Mouse (Mus musculus): ENCODE data around the gene Robo1. TPM values are rescaled to one million over a fixed set of nuclear protein-coding genes. Genes with fewer than 3 reads are reported as not detected.

Gene Robo1
- polyA plus RNA-seq, 1 experiment, result 74.4 TPM

- Histone ChIP-seq H3K4me1 (ENCODE audit: control insufficient read depth, insufficient read depth, low read length) (no peaks in the 10 kb centered on the region), H3K27ac (ENCODE audit: insufficient read depth, low read depth, low read length) (no peak overlapping the region), H3K4me3 (ENCODE audit: insufficient read depth, low read depth, low read length) (no peak overlapping the region)
- TF ChIP-seq CTCF (IDR thresholded peaks at IDR 0.05; ENCODE audit: insufficient read depth, low read depth, low read length), result no peak
- TF ChIP-seq POLR2A (IDR thresholded peaks at IDR 0.05; ENCODE audit: insufficient read depth, low read depth, low read length), result no peak
- 96% methylated on average over 4 of the region's 4 CpGs for WGBS
Observed at GRCm38 (mm10) chr16:72720979-72721378, 412.9 kb downstream of the Robo1 start.

- no peaks in the 10 kb centered on the region for H3K4me1 ChIP-seq (ENCODE audit: control insufficient read depth, insufficient read depth, low read length)
- no peak for TF ChIP-seq CTCF (IDR thresholded peaks at IDR 0.05; ENCODE audit: insufficient read depth, low read depth, low read length)
- no peak for TF ChIP-seq POLR2A (IDR thresholded peaks at IDR 0.05; ENCODE audit: insufficient read depth, low read depth, low read length)
- no peak overlapping the region for H3K4me3 ChIP-seq (ENCODE audit: insufficient read depth, low read depth, low read length)
- H3K27ac ChIP-seq (ENCODE audit: insufficient read depth, low read depth, low read length), result no peak overlapping the region
- WGBS, result 78% methylated on average over 14 of the region's 14 CpGs
Observed at GRCm38 (mm10) chr16:72721713-72722481, 413.8 kb downstream of the Robo1 start.

GRCm38 (mm10) chr16:72734234-72734633 is 426.1 kb downstream of the Robo1 start:
- 82% methylated on average over 5 of the region's 5 CpGs for WGBS
- H3K4me3 ChIP-seq (ENCODE audit: insufficient read depth, low read depth, low read length), result no peak overlapping the region
- H3K4me1 ChIP-seq (ENCODE audit: control insufficient read depth, insufficient read depth, low read length), result no peaks in the 10 kb centered on the region
- H3K27ac ChIP-seq (ENCODE audit: insufficient read depth, low read depth, low read length), result no peak overlapping the region
- no peak for TF ChIP-seq POLR2A (IDR thresholded peaks at IDR 0.05; ENCODE audit: insufficient read depth, low read depth, low read length)
- no peak for TF ChIP-seq CTCF (IDR thresholded peaks at IDR 0.05; ENCODE audit: insufficient read depth, low read depth, low read length)

GRCm38 (mm10) chr16:72735175-72735574 is 427.1 kb downstream of the Robo1 start:
- no peak for TF ChIP-seq POLR2A (IDR thresholded peaks at IDR 0.05; ENCODE audit: insufficient read depth, low read depth, low read length)
- no peak for TF ChIP-seq CTCF (IDR thresholded peaks at IDR 0.05; ENCODE audit: insufficient read depth, low read depth, low read length)
- Histone ChIP-seq H3K27ac (ENCODE audit: insufficient read depth, low read depth, low read length) (no peak overlapping the region), H3K4me1 (ENCODE audit: control insufficient read depth, insufficient read depth, low read length) (no peaks in the 10 kb centered on the region), H3K4me3 (ENCODE audit: insufficient read depth, low read depth, low read length) (no peak overlapping the region)
- 84% methylated on average over 11 of the region's 11 CpGs for WGBS

GRCm38 (mm10) chr16:72735588-72735987 is 427.5 kb downstream of the Robo1 start:
- Histone ChIP-seq H3K27ac (ENCODE audit: insufficient read depth, low read depth, low read length) (no peak overlapping the region), H3K4me1 (ENCODE audit: control insufficient read depth, insufficient read depth, low read length) (no peaks in the 10 kb centered on the region), H3K4me3 (ENCODE audit: insufficient read depth, low read depth, low read length) (no peak overlapping the region)
- TF ChIP-seq CTCF (IDR thresholded peaks at IDR 0.05; ENCODE audit: insufficient read depth, low read depth, low read length) (no peak), POLR2A (IDR thresholded peaks at IDR 0.05; ENCODE audit: insufficient read depth, low read depth, low read length) (no peak)
- WGBS, result 98% methylated on average over 3 of the region's 3 CpGs

GRCm38 (mm10) chr16:72737154-72737553 is 429.0 kb downstream of the Robo1 start:
- H3K4me1 ChIP-seq (ENCODE audit: control insufficient read depth, insufficient read depth, low read length), result no peaks in the 10 kb centered on the region
- WGBS, result 71% methylated on average over 4 of the region's 4 CpGs
- H3K4me3 ChIP-seq (ENCODE audit: insufficient read depth, low read depth, low read length), result no peak overlapping the region
- TF ChIP-seq CTCF (IDR thresholded peaks at IDR 0.05; ENCODE audit: insufficient read depth, low read depth, low read length) (no peak), POLR2A (IDR thresholded peaks at IDR 0.05; ENCODE audit: insufficient read depth, low read depth, low read length) (no peak)
- H3K27ac ChIP-seq (ENCODE audit: insufficient read depth, low read depth, low read length), result no peak overlapping the region

GRCm38 (mm10) chr16:72740218-72740617 is 432.1 kb downstream of the Robo1 start:
- no peak overlapping the region for H3K4me3 ChIP-seq (ENCODE audit: insufficient read depth, low read depth, low read length)
- TF ChIP-seq POLR2A (IDR thresholded peaks at IDR 0.05; ENCODE audit: insufficient read depth, low read depth, low read length) (no peak), CTCF (IDR thresholded peaks at IDR 0.05; ENCODE audit: insufficient read depth, low read depth, low read length) (no peak)
- H3K27ac ChIP-seq (ENCODE audit: insufficient read depth, low read depth, low read length), result no peak overlapping the region
- H3K4me1 ChIP-seq (ENCODE audit: control insufficient read depth, insufficient read depth, low read length), result no peaks in the 10 kb centered on the region
- WGBS, result 90% methylated on average over 7 of the region's 7 CpGs

- Histone ChIP-seq H3K4me1 (ENCODE audit: control insufficient read depth, insufficient read depth, low read length) (no peaks in the 10 kb centered on the region), H3K27ac (ENCODE audit: insufficient read depth, low read depth, low read length) (no peak overlapping the region), H3K4me3 (ENCODE audit: insufficient read depth, low read depth, low read length) (no peak overlapping the region)
- 86% methylated on average over 5 of the region's 5 CpGs for WGBS
- TF ChIP-seq CTCF (IDR thresholded peaks at IDR 0.05; ENCODE audit: insufficient read depth, low read depth, low read length), result no peak
- TF ChIP-seq POLR2A (IDR thresholded peaks at IDR 0.05; ENCODE audit: insufficient read depth, low read depth, low read length), result no peak
Observed at GRCm38 (mm10) chr16:72747696-72748095, 439.6 kb downstream of the Robo1 start.

GRCm38 (mm10) chr16:72765128-72765913 is 457.2 kb downstream of the Robo1 start:
- WGBS, result 97% methylated on average over 9 of the region's 9 CpGs
- no peak for TF ChIP-seq POLR2A (IDR thresholded peaks at IDR 0.05; ENCODE audit: insufficient read depth, low read depth, low read length)
- TF ChIP-seq CTCF (IDR thresholded peaks at IDR 0.05; ENCODE audit: insufficient read depth, low read depth, low read length), result no peak
- no peak overlapping the region for H3K4me3 ChIP-seq (ENCODE audit: insufficient read depth, low read depth, low read length)

More at GRCm38 (mm10) chr16:72765128-72765913, 457.2 kb downstream of the Robo1 start:
- Histone ChIP-seq H3K4me1 (ENCODE audit: control insufficient read depth, insufficient read depth, low read length) (no peaks in the 10 kb centered on the region), H3K27ac (ENCODE audit: insufficient read depth, low read depth, low read length) (no peak overlapping the region)
